Mouse (Mus musculus) spleen, adult 2 months (tissue): ENCODE results near the gene Olfr658.

Experiments used
- CTCF ChIP-seq: fragments of 200-500 bp; IDR thresholded peaks from 2 replicates; pipeline ENCODE4 v1.5.1; 2011; ENCODE audit warnings: mild to moderate bottlenecking, inconsistent platforms; ENCODE audit not compliant: insufficient read depth, insufficient read length, insufficient replicate concordance; ENCODE audit errors: extremely low read depth
- POLR2A ChIP-seq: fragments of 200-500 bp; IDR thresholded peaks from 2 replicates; pipeline ENCODE4 v1.6.1; 2011; ENCODE audit warnings: low read depth, low read length, inconsistent platforms

DNA sequence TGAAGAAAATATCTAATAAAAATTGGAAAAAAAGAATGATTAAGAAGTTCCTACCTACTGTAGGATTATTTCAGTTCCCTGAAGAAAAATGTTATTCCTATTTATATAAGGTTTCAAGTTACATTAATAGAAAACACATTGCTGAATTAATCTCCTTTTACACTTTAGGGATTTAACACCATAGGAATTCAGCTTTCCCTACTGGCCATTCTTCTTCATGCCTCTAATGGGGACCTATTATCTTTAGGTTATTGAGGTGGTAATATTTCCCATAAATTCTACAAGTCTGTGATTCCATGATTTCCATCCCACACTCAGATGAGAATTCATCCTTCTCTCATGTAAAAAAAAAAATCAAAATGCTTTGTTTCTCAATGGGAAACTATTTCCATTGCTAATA, 22.6 kb downstream of the Olfr658 start, which contains the start of gene Olfr657:
- TF ChIP-seq CTCF, result no peak
- no peak for TF ChIP-seq POLR2A
